Mouse (Mus musculus) hindbrain, embryonic 10.5 days (tissue): Measurements from ENCODE around the gene Tas2r108. TPM values are rescaled to one million over a fixed set of nuclear protein-coding genes. Genes with fewer than 3 reads are reported as not detected.

Experiments used
- polyA plus RNA-seq: library from polyadenylated mRNA; unstranded; fragments of >200 nt; fragmentation: Nextera tagmentation; extraction: Ambion mirVana; gene quantifications from 2 replicates; pipeline ENCODE4 v1.2.1, GENCODE M21; 2016

Tas2r108 gene
- polyA plus RNA-seq, 1 experiment from 2014 or later: 0.30 TPM

Other genes starting within 250 kb of the Tas2r108 start
- 41.9 and 44.8 TPM in 2 replicates for gene Agk, start 168.4 kb upstream of the Tas2r108 start, polyA plus RNA-seq
- 10.1 and 12.4 TPM in 2 replicates for gene E330009J07Rik, start 57.4 kb upstream of the Tas2r108 start, polyA plus RNA-seq
- gene Wee2, start 54.4 kb upstream of the Tas2r108 start, polyA plus RNA-seq: 0.21 TPM in 1 of 2 replicates, not detected in the other
- gene Ssbp1, start 22.2 kb upstream of the Tas2r108 start, polyA plus RNA-seq: 175 and 200 TPM in 2 replicates
- not detected in 2 replicates for gene Tas2r137, start 2.3 kb upstream of the Tas2r108 start, polyA plus RNA-seq
- gene Prss37, start 26.0 kb downstream of the Tas2r108 start, polyA plus RNA-seq: not detected in 2 replicates
- 0.17 and 0.18 TPM in 2 replicates for gene Olfr461, start 61.5 kb downstream of the Tas2r108 start, polyA plus RNA-seq
- gene Olfr460, start 76.0 kb downstream of the Tas2r108 start, polyA plus RNA-seq: not detected in 2 replicates
- 0.34 and 0.76 TPM in 2 replicates for gene Clec5a, start 92.3 kb downstream of the Tas2r108 start, polyA plus RNA-seq
- not detected in 2 replicates for gene Tas2r138, start 119.8 kb downstream of the Tas2r108 start, polyA plus RNA-seq
- gene Mgam, start 135.3 kb downstream of the Tas2r108 start, polyA plus RNA-seq: not detected in 2 replicates